Mouse (Mus musculus): ENCODE data around the gene Padi3. TPM values are rescaled to one million over a fixed set of nuclear protein-coding genes. Genes with fewer than 3 reads are reported as not detected.

Gene Padi3
- polyA plus RNA-seq, 1 experiment from 2014 or later = not detected

- Histone ChIP-seq H3K4me1 (ENCODE audit: control insufficient read depth, insufficient read depth, low read length) (no peaks in the 10 kb centered on the region), H3K27ac (ENCODE audit: low read length) (no peak overlapping the region), H3K4me3 (ENCODE audit: low read depth, low read length) (no peak overlapping the region), H3K9ac (ENCODE audit: low read depth, low read length) (no peak overlapping the region), H3K27me3 (ENCODE audit: control insufficient read depth, insufficient read depth, low read depth, low read length) (no peaks in the 10 kb centered on the region), H3K9me3 (replicated peaks; ENCODE audit: control insufficient read depth, low read length, poor library complexity, severe bottlenecking) (no peaks in the 10 kb centered on the region; the same call in 1 of the 2 replicates), H3K4me2 (ENCODE audit: low read length) (no peak overlapping the region), H3K36me3 (ENCODE audit: control insufficient read depth, insufficient read depth, low read length) (no peaks in the 10 kb centered on the region)
- WGBS = 58% methylated on average over 3 of the region's 3 CpGs
- ATAC-seq = no peak
These were observed 16.8 kb upstream of the Padi3 start for GRCm38 (mm10) chr4:140827237-140827636.

GRCm38 (mm10) chr4:140825942-140826341 lies 15.5 kb upstream of the Padi3 start:
- Histone ChIP-seq H3K27ac (ENCODE audit: low read length) (no peak overlapping the region), H3K4me1 (ENCODE audit: control insufficient read depth, insufficient read depth, low read length) (no peaks in the 10 kb centered on the region), H3K36me3 (ENCODE audit: control insufficient read depth, insufficient read depth, low read length) (no peaks in the 10 kb centered on the region), H3K4me3 (ENCODE audit: low read depth, low read length) (no peak overlapping the region), H3K9me3 (replicated peaks; ENCODE audit: control insufficient read depth, low read length, poor library complexity, severe bottlenecking) (no peaks in the 10 kb centered on the region; the same call in 1 of the 2 replicates), H3K9ac (ENCODE audit: low read depth, low read length) (no peak overlapping the region), H3K4me2 (ENCODE audit: low read length) (no peak overlapping the region), H3K27me3 (ENCODE audit: control insufficient read depth, insufficient read depth, low read depth, low read length) (no peaks in the 10 kb centered on the region)
- 58% methylated on average over 11 of the region's 11 CpGs for WGBS
- no peak for ATAC-seq

- no peaks in the 10 kb centered on the region for H3K36me3 ChIP-seq (ENCODE audit: control insufficient read depth, insufficient read depth, low read length)
- no peak overlapping the region for H3K27ac ChIP-seq (ENCODE audit: low read length)
- H3K4me2 ChIP-seq (ENCODE audit: low read length) = no peak overlapping the region
- no peak for ATAC-seq
- no peaks in the 10 kb centered on the region; the same call in 1 of the 2 replicates for H3K9me3 ChIP-seq (replicated peaks; ENCODE audit: control insufficient read depth, low read length, poor library complexity, severe bottlenecking)
- no peak overlapping the region for H3K4me3 ChIP-seq (ENCODE audit: low read depth, low read length)
- 61% methylated on average over 5 of the region's 5 CpGs for WGBS
- no peaks in the 10 kb centered on the region for H3K4me1 ChIP-seq (ENCODE audit: control insufficient read depth, insufficient read depth, low read length)
- H3K27me3 ChIP-seq (ENCODE audit: control insufficient read depth, insufficient read depth, low read depth, low read length) = no peaks in the 10 kb centered on the region; the same call in 1 of the 2 replicates
- no peak overlapping the region for H3K9ac ChIP-seq (ENCODE audit: low read depth, low read length)
These were observed 11.5 kb upstream of the Padi3 start for GRCm38 (mm10) chr4:140821988-140822387.

GRCm38 (mm10) chr4:140817413-140817812 lies 7.0 kb upstream of the Padi3 start:
- Histone ChIP-seq H3K4me1 (ENCODE audit: control insufficient read depth, insufficient read depth, low read length) (no peaks in the 10 kb centered on the region), H3K36me3 (ENCODE audit: control insufficient read depth, insufficient read depth, low read length) (no peaks in the 10 kb centered on the region), H3K4me2 (ENCODE audit: low read length) (no peak overlapping the region), H3K9me3 (replicated peaks; ENCODE audit: control insufficient read depth, low read length, poor library complexity, severe bottlenecking) (no peaks in the 10 kb centered on the region), H3K4me3 (ENCODE audit: low read depth, low read length) (no peak overlapping the region), H3K27me3 (ENCODE audit: control insufficient read depth, insufficient read depth, low read depth, low read length) (peaks cover 8% of the 10 kb centered on the region), H3K27ac (ENCODE audit: low read length) (no peak overlapping the region), H3K9ac (ENCODE audit: low read depth, low read length) (no peak overlapping the region)
- 92% methylated on average over 8 of the region's 8 CpGs for WGBS
- no peak for ATAC-seq

GRCm38 (mm10) chr4:140815996-140816917 lies 5.8 kb upstream of the Padi3 start:
- Histone ChIP-seq H3K27me3 (ENCODE audit: control insufficient read depth, insufficient read depth, low read depth, low read length) (peaks cover 8% of the 10 kb centered on the region), H3K36me3 (ENCODE audit: control insufficient read depth, insufficient read depth, low read length) (no peaks in the 10 kb centered on the region), H3K4me1 (ENCODE audit: control insufficient read depth, insufficient read depth, low read length) (no peaks in the 10 kb centered on the region), H3K9me3 (replicated peaks; ENCODE audit: control insufficient read depth, low read length, poor library complexity, severe bottlenecking) (no peaks in the 10 kb centered on the region), H3K9ac (ENCODE audit: low read depth, low read length) (no peak overlapping the region), H3K4me2 (ENCODE audit: low read length) (no peak overlapping the region), H3K27ac (ENCODE audit: low read length) (no peak overlapping the region), H3K4me3 (ENCODE audit: low read depth, low read length) (no peak overlapping the region)
- 68% methylated on average over 10 of the region's 10 CpGs for WGBS
- no peak for ATAC-seq

- Histone ChIP-seq H3K9me3 (replicated peaks; ENCODE audit: control insufficient read depth, low read length, poor library complexity, severe bottlenecking) (no peaks in the 10 kb centered on the region), H3K27me3 (ENCODE audit: control insufficient read depth, insufficient read depth, low read depth, low read length) (peaks cover 8% of the 10 kb centered on the region), H3K4me1 (ENCODE audit: control insufficient read depth, insufficient read depth, low read length) (no peaks in the 10 kb centered on the region), H3K9ac (ENCODE audit: low read depth, low read length) (no peak overlapping the region), H3K36me3 (ENCODE audit: control insufficient read depth, insufficient read depth, low read length) (no peaks in the 10 kb centered on the region), H3K4me3 (ENCODE audit: low read depth, low read length) (no peak overlapping the region), H3K27ac (ENCODE audit: low read length) (no peak overlapping the region), H3K4me2 (ENCODE audit: low read length) (no peak overlapping the region)
- ATAC-seq = no peak
- 79% methylated on average over 5 of the region's 5 CpGs for WGBS
These were observed 5.0 kb upstream of the Padi3 start for GRCm38 (mm10) chr4:140815496-140815895.

GRCm38 (mm10) chr4:140814241-140815225 lies 4.1 kb upstream of the Padi3 start:
- H3K27ac ChIP-seq (ENCODE audit: low read length) = no peak overlapping the region
- no peak overlapping the region for H3K4me3 ChIP-seq (ENCODE audit: low read depth, low read length)
- H3K9me3 ChIP-seq (replicated peaks; ENCODE audit: control insufficient read depth, low read length, poor library complexity, severe bottlenecking) = no peaks in the 10 kb centered on the region
- 25% methylated on average over 36 of the region's 36 CpGs for WGBS
- no peak overlapping the region for H3K9ac ChIP-seq (ENCODE audit: low read depth, low read length)
- H3K4me1 ChIP-seq (ENCODE audit: control insufficient read depth, insufficient read depth, low read length) = no peaks in the 10 kb centered on the region
- peak overlapping the region; percentile 37 for H3K4me2 ChIP-seq (ENCODE audit: low read length)
- H3K27me3 ChIP-seq (ENCODE audit: control insufficient read depth, insufficient read depth, low read depth, low read length) = peaks cover 8% of the 10 kb centered on the region
- ATAC-seq = no peak
- H3K36me3 ChIP-seq (ENCODE audit: control insufficient read depth, insufficient read depth, low read length) = no peaks in the 10 kb centered on the region

GRCm38 (mm10) chr4:140813358-140814185 lies 3.1 kb upstream of the Padi3 start:
- H3K4me3 ChIP-seq (ENCODE audit: low read depth, low read length) = no peak overlapping the region
- no peak overlapping the region for H3K9ac ChIP-seq (ENCODE audit: low read depth, low read length)
- H3K4me2 ChIP-seq (ENCODE audit: low read length) = peak overlapping the region; percentile 37
- no peak overlapping the region for H3K27ac ChIP-seq (ENCODE audit: low read length)
- WGBS = 29% methylated on average over 13 of the region's 13 CpGs
- no peaks in the 10 kb centered on the region for H3K36me3 ChIP-seq (ENCODE audit: control insufficient read depth, insufficient read depth, low read length)
- no peaks in the 10 kb centered on the region for H3K9me3 ChIP-seq (replicated peaks; ENCODE audit: control insufficient read depth, low read length, poor library complexity, severe bottlenecking)
- H3K27me3 ChIP-seq (ENCODE audit: control insufficient read depth, insufficient read depth, low read depth, low read length) = peaks cover 8% of the 10 kb centered on the region
- H3K4me1 ChIP-seq (ENCODE audit: control insufficient read depth, insufficient read depth, low read length) = no peaks in the 10 kb centered on the region
- ATAC-seq = no peak

Data from midbrain, embryonic 16.5 days (tissue).